ENCODE assay signal across 20 mouse cellular contexts in the genomic region with DNA sequence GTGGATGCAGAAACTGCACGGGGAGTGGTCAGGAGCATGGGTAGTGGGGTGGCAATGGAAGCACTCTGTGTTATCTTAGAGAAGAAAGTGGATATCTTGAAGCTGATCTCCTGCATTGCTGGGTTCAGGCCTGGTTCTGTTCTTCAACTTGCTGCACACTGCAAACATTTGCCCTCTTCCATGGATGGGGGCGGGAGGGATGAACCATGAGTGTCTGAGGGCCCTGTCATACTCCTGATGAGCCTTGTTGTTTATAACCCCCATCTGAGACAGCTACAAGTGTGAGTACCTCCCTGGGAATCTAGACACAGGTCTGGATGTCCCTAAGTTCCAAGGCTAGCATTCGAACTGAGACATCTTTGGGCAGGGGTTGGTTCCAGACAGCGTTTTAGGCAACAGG. TPM values are rescaled to one million over a fixed set of nuclear protein-coding genes. Genes with fewer than 3 reads are reported as not detected.
"Had no signal": no experiment of that assay in that cellular context is flagged by ENCODE, and none has a peak within 500 bp of the region (broad histone marks: within the 10 kb centered on the region; RNA-seq: fewer than 3 reads in every experiment).

No protein-coding gene starts in this region.

- DNase-seq: kidney, adult 18-20 months; kidney, adult 9 months; kidney, postnatal 25 days; left cerebral cortex, postnatal 4 days; liver, postnatal 0 days; lung, embryonic 14.5 days; spleen, adult 18-20 months; thymus, postnatal 25 days had no signal

- H3K4me3 ChIP-seq: limb, embryonic 12.5 days; limb, embryonic 15.5 days; midbrain, embryonic 12.5 days; midbrain, embryonic 15.5 days; neural tube, embryonic 13.5 days; stomach, embryonic 15.5 days had no signal

- H3K27ac ChIP-seq: limb, embryonic 12.5 days; limb, embryonic 15.5 days; liver, embryonic 14.5 days; macrophage; midbrain, embryonic 12.5 days; midbrain, embryonic 15.5 days; neural tube, embryonic 13.5 days; stomach, embryonic 15.5 days had no signal

RNA-seq across cellular contexts. Expression of gene Gm6583, which starts 34.5 kb away (rescaled TPM):
- total RNA-seq: layer of hippocampus, postnatal 25 days; left cerebral cortex, adult 18-20 months; left cerebral cortex, postnatal 4 days; neutrophil, adult 5-6 weeks had no signal
- polyA plus RNA-seq: urinary bladder, adult 2 months had no signal
